Mouse (Mus musculus) cortical plate, adult 2 months (tissue): ENCODE results near the gene Tex264.

Source experiments
- CTCF ChIP-seq: fragments of 200-500 bp; IDR thresholded peaks from 2 replicates; pipeline ENCODE4 v1.5.1; 2011; ENCODE audit warnings: mild to moderate bottlenecking, control low read depth, low read length; ENCODE audit not compliant: insufficient read depth; ENCODE audit errors: extremely low read depth
- POLR2A ChIP-seq: fragments of 200-500 bp; IDR thresholded peaks from 2 replicates; pipeline ENCODE4 v1.6.1; 2011; ENCODE audit warnings: mild to moderate bottlenecking, low read length, control low read depth; ENCODE audit not compliant: insufficient read depth; ENCODE audit errors: extremely low read depth

DNA sequence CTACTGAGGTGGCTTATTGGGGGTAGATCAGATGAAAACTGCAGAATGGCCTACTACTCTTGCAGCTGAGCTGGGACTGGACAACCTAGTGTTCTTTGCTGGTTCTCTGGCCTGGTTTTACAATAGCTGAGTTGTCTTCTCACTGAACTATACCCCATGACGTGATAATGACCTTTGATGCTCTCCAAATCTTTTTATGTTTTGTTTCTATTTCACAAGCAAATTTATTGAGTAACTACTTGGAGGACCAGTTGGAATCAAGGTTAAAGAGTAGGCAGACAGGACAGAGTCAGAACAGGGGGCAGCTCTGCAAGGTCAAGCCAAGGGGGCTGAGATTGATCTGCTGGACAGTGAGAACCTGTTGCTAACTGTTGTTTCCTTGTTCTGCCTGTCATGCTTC lies 39.1 kb upstream of the Tex264 start:
- TF ChIP-seq POLR2A = no peak
- TF ChIP-seq CTCF = no peak
